Mouse (Mus musculus) stomach, embryonic 16.5 days (tissue): ENCODE results near the gene Btbd2. TPM values are rescaled to one million over a fixed set of nuclear protein-coding genes. Genes with fewer than 3 reads are reported as not detected.

Source experiments
- ATAC-seq: fragments of 200-750 bp; cut with Nextera tagmentation; 2 replicates; pipeline ENCODE4 v1.8.0; 2017; ENCODE audit warnings: moderate number of reproducible peaks, moderate TSS enrichment; ENCODE audit not compliant: insufficient read depth, low FRiP score
- H3K27ac ChIP-seq: fragments of 300-500 bp; sonication (generic); 2 replicates; pipeline ENCODE4 v1.5.1; 2014; ENCODE audit warnings: low read length
- H3K27me3 ChIP-seq: fragments of 300-500 bp; sonication (generic); 2 replicates; pipeline ENCODE4 v1.6.1; 2014; ENCODE audit warnings: low read length, control low read depth, mixed read lengths; ENCODE audit not compliant: control insufficient read depth, insufficient read depth
- H3K36me3 ChIP-seq: fragments of 300-500 bp; sonication (generic); 2 replicates; pipeline ENCODE4 v1.6.1; 2014; ENCODE audit warnings: low read length; ENCODE audit not compliant: control insufficient read depth, insufficient read depth
- H3K4me1 ChIP-seq: fragments of 300-500 bp; sonication (generic); 2 replicates; pipeline ENCODE4 v1.6.1; 2014; ENCODE audit warnings: low read length, control low read depth, mixed read lengths; ENCODE audit not compliant: control insufficient read depth, insufficient read depth
- H3K4me2 ChIP-seq: fragments of 300-500 bp; sonication (generic); 2 replicates; pipeline ENCODE4 v1.6.1; 2014; ENCODE audit warnings: low read depth, low read length, mixed read lengths
- H3K4me3 ChIP-seq: fragments of 300-500 bp; sonication (generic); replicated peaks from 2 replicates; pipeline ENCODE4 v1.5.1; 2014; ENCODE audit warnings: mild to moderate bottlenecking, low read length
- H3K9ac ChIP-seq: fragments of 300-500 bp; sonication (generic); 2 replicates; pipeline ENCODE4 v1.6.1; 2014; ENCODE audit warnings: low read length
- H3K9me3 ChIP-seq: fragments of 300-500 bp; sonication (generic); replicated peaks from 2 replicates; pipeline ENCODE4 v1.6.1; 2016; ENCODE audit warnings: low read length, control low read depth; ENCODE audit not compliant: control insufficient read depth
- WGBS: fragments of 180-500 bp; shearing (Covaris S2); extraction: QIAGEN DNeasy Blood & Tissue Kit; methylation state at CpG from one replicate; pipeline ENCODE4 v1.1.7; 2014; 5-methylcytosine and 5-hydroxymethylcytosine counted together
- polyA plus RNA-seq: library from polyadenylated mRNA; unstranded; fragments of >200 nt; fragmentation: Nextera tagmentation; extraction: Ambion mirVana; gene quantifications from 2 replicates; pipeline ENCODE4 v1.2.1, GENCODE M21; 2015

The Btbd2 gene
- polyA plus RNA-seq, 1 experiment from 2014 or later = 12.7 TPM

GRCm38 (mm10) chr10:80668614-80669013 lies 11.7 kb upstream of the Btbd2 start:
- WGBS = 71% methylated on average over 11 of the region's 11 CpGs
- Histone ChIP-seq H3K27me3 (no peaks in the 10 kb centered on the region), H3K9me3 (no peaks in the 10 kb centered on the region), H3K27ac (peak overlapping the region; percentile 38), H3K9ac (no peak overlapping the region), H3K4me2 (no peak overlapping the region), H3K36me3 (peaks cover 36% of the 10 kb centered on the region), H3K4me3 (no peak overlapping the region), H3K4me1 (peaks cover 57% of the 10 kb centered on the region)
- ATAC-seq = no peak

DNA sequence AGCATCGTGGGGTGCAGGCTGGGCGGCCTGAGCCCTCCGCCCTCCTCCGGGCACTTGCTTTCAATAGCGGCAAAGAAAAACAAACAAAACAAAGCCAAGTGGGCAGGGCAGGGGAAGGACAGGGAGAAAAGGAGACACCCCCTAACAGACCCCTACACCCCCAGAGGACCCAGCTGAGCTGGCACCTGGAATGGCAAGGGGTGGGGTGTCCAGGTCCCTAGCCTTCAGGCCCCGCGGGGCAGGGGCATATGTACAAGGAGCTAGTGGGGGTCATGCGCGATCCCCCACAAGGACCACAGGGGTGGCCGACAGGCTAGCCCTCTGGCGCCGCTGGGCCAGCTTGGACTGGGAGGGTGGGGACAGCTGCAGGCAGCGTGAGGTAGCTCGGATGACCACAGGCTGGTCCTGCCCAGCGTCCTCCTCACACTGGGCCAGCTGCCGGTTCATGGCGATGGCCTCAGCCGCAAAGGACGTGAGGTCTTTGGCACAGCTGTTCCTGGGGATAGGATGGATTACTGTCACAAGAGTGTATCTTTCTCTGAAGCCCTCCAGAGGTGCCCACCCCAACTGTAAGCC lies 10.1 kb upstream of the Btbd2 start:
- H3K36me3 ChIP-seq = peaks cover 36% of the 10 kb centered on the region
- no peak overlapping the region for H3K4me3 ChIP-seq
- no peak overlapping the region for H3K9ac ChIP-seq
- no peaks in the 10 kb centered on the region for H3K27me3 ChIP-seq
- WGBS = 76% methylated on average over 19 of the region's 19 CpGs
- H3K27ac ChIP-seq = no peak overlapping the region
- no peak for ATAC-seq
- H3K4me1 ChIP-seq = peaks cover 47% of the 10 kb centered on the region
- H3K9me3 ChIP-seq = no peaks in the 10 kb centered on the region
- H3K4me2 ChIP-seq = no peak overlapping the region

DNA sequence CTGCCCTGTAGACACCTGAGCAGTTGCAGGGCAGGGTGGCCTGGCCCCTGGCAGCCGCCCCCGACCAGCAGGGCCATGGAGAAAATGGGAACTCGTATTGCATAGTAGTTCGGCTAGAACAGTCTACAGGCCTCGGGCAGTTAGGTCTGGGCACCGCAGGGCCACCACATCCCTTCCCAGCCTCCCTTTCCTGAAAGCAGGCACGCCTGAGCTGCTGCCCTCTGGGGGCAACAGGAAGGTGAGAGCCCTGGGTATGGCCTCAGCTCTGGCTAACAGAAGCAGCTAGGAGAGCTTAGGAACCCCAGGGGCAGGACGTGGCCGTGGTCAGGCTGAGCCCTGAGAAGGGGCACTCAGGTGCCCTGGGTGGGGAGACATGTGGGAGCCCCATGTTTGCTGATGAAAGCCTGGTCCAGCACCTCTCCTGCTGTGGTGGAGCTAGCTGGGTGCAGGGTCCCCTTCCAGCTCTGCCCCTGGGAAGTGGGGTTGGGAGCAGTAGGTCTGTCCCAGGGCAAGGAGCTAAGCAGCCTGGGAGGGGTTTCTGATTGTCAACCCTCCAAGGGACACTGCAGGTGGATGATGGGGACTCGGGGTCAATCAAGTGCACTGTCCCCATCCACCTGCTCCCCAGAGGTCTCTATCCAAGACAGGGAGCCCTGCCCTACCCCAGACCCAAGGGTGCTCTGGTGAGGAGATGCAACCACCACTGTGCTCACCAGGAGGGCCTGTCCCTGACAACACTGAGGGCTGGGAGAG lies 9.3 kb upstream of the Btbd2 start:
- Histone ChIP-seq H3K36me3 (peaks cover 31% of the 10 kb centered on the region), H3K9ac (0 out of 2 replicates have a peak overlapping the region, but pooled peaks have one; percentile 58), H3K27me3 (no peaks in the 10 kb centered on the region), H3K4me3 (no peak overlapping the region), H3K4me1 (peaks cover 47% of the 10 kb centered on the region), H3K27ac (peak overlapping the region; percentile 94), H3K4me2 (no peak overlapping the region), H3K9me3 (no peaks in the 10 kb centered on the region)
- WGBS = 70% methylated on average over 10 of the region's 10 CpGs
- no peak for ATAC-seq

- Histone ChIP-seq H3K4me2 (peak overlapping the region; percentile 49; the same call in 1 of the 2 replicates), H3K27ac (peak overlapping the region; percentile 94), H3K36me3 (peaks cover 28% of the 10 kb centered on the region), H3K4me1 (peaks cover 45% of the 10 kb centered on the region), H3K4me3 (no peak overlapping the region), H3K9me3 (no peaks in the 10 kb centered on the region), H3K27me3 (no peaks in the 10 kb centered on the region), H3K9ac (peak overlapping the region; percentile 58; the same call in 1 of the 2 replicates)
- WGBS = 49% methylated on average over 4 of the region's 4 CpGs
- ATAC-seq = no peak
Observed at GRCm38 (mm10) chr10:80665459-80665858, 8.6 kb upstream of the Btbd2 start.

DNA sequence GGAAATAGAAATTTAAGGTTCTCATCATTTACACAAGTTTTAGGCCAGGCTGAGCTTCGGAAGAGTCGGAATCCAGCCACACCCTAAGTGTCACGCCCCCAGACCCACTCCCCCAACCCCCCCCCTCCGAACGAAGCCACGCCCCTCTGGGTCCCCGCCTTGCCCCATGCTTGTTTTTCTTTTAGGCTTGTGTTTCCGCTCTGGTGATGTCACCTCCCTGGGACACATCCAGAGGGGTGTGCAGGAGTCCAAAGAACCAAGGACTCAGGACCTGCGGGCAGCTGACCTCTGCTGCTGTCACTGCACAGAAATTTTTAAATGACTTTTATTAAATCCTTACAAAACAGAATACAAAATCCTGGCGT lies 8.1 kb upstream of the Btbd2 start:
- H3K9me3 ChIP-seq = no peaks in the 10 kb centered on the region
- no peaks in the 10 kb centered on the region for H3K27me3 ChIP-seq
- H3K9ac ChIP-seq = peak overlapping the region; percentile 58; the same call in 1 of the 2 replicates
- H3K27ac ChIP-seq = peak overlapping the region; percentile 94
- H3K36me3 ChIP-seq = peaks cover 23% of the 10 kb centered on the region
- peaks cover 41% of the 10 kb centered on the region for H3K4me1 ChIP-seq
- ATAC-seq = peak; percentile 73
- peak overlapping the region; percentile 49 for H3K4me2 ChIP-seq
- peak overlapping the region; percentile 10; the same call in 1 of the 2 replicates for H3K4me3 ChIP-seq
- WGBS = 6% methylated on average over 10 of the region's 10 CpGs

- Histone ChIP-seq H3K9me3 (no peaks in the 10 kb centered on the region), H3K4me3 (peak overlapping the region; percentile 10; the same call in 1 of the 2 replicates), H3K27me3 (no peaks in the 10 kb centered on the region), H3K4me1 (peaks cover 40% of the 10 kb centered on the region), H3K4me2 (peak overlapping the region; percentile 49), H3K27ac (peak overlapping the region; percentile 94), H3K9ac (peak overlapping the region; percentile 58; the same call in 1 of the 2 replicates), H3K36me3 (peaks cover 18% of the 10 kb centered on the region)
- 18% methylated on average over 16 of the region's 16 CpGs for WGBS
- ATAC-seq = peak; percentile 76
Observed at GRCm38 (mm10) chr10:80664197-80665015, 7.5 kb upstream of the Btbd2 start.

DNA sequence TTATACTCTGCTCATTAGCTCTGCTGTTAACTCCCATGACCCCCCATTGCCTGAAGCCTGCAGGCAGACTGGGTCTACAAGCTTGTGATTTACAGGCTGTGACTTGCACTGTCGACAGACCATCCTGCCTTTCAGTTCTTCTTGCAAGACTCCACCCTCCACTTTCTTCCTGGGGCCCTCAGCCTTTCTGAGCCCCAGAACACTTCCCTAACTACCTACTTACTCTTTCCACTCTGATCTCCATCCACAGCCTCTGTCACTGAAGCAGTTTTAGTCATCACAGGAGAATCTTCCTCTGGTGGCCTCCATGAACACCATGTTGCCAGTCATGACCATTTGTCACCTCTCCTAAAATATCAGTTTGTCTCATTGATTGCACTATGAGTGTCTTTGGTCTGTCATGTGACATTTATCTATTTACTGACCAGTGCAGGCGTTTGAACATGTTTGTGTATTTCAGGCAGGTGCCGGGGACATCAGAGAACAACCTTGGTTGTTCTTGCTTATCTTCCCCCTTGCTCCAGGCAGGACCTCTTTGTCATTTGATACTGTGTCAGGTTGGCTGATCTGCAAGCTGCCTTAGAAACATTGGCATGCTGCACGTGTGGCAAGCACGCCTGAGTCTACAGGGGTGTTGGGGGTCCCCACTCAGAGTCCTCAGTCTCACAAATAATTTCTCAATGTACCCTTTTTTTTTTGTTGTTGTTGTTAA lies 6.8 kb upstream of the Btbd2 start:
- Histone ChIP-seq H3K9ac (no peak overlapping the region), H3K36me3 (peaks cover 13% of the 10 kb centered on the region), H3K27ac (peak overlapping the region; percentile 94), H3K4me2 (no peak overlapping the region; the same call in 1 of the 2 replicates), H3K4me1 (peaks cover 38% of the 10 kb centered on the region), H3K9me3 (no peaks in the 10 kb centered on the region), H3K27me3 (no peaks in the 10 kb centered on the region), H3K4me3 (no peak overlapping the region)
- ATAC-seq = no peak
- 29% methylated on average over 5 of the region's 5 CpGs for WGBS

DNA sequence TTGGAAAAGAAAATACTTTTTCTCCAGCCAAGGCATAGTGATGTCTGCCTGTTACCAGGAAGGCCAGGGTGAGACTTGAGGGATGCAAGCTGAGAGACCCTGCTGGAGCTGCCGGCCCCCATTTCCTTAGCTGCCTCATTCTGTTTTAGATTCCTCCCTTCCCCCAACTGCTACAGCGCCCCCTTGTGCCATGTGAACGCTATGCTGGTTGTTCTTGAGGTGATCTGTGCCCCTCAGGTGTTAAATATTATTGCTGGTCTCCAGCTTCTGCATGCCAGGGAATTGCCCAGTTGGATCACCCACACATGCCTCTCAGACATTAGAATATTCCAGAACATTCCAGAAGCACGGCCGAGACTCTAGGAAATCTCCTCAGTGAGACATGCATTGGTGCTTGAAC lies 4.3 kb upstream of the Btbd2 start:
- H3K27me3 ChIP-seq = no peaks in the 10 kb centered on the region
- no peak overlapping the region for H3K9ac ChIP-seq
- WGBS = 40% methylated on average over 5 of the region's 5 CpGs
- no peak overlapping the region for H3K27ac ChIP-seq
- H3K36me3 ChIP-seq = no peaks in the 10 kb centered on the region
- no peak overlapping the region for H3K4me3 ChIP-seq
- ATAC-seq = no peak
- H3K4me2 ChIP-seq = no peak overlapping the region
- no peaks in the 10 kb centered on the region for H3K9me3 ChIP-seq
- peaks cover 32% of the 10 kb centered on the region for H3K4me1 ChIP-seq
